Mouse (Mus musculus) limb, embryonic 12.5 days (tissue): Measurements from ENCODE around the gene Gm10118. TPM values are rescaled to one million over a fixed set of nuclear protein-coding genes. Genes with fewer than 3 reads are reported as not detected.

Experiments used
- ATAC-seq: fragments of 200-750 bp; cut with Nextera tagmentation; 2 replicates; pipeline ENCODE4 v1.8.0; 2017; ENCODE audit warnings: low read depth, moderate TSS enrichment; ENCODE audit not compliant: insufficient number of reproducible peaks, insufficient read depth, low FRiP score, low TSS enrichment
- H3K27ac ChIP-seq: fragments of 300-500 bp; sonication (generic); 2 replicates; pipeline ENCODE4 v1.5.1; 2016; ENCODE audit warnings: mild to moderate bottlenecking, moderate library complexity
- H3K27me3 ChIP-seq: fragments of 300-500 bp; sonication (generic); 2 replicates; pipeline ENCODE4 v1.6.1; 2016; ENCODE audit warnings: mild to moderate bottlenecking, moderate library complexity
- H3K36me3 ChIP-seq: fragments of 300-500 bp; sonication (generic); 2 replicates; pipeline ENCODE4 v1.6.1; 2016; ENCODE audit warnings: mild to moderate bottlenecking, moderate library complexity
- H3K4me1 ChIP-seq: fragments of 300-500 bp; sonication (generic); replicated peaks from 2 replicates; pipeline ENCODE4 v1.6.1; 2016
- H3K4me2 ChIP-seq: fragments of 300-500 bp; sonication (generic); 2 replicates; pipeline ENCODE4 v1.6.1; 2016; ENCODE audit warnings: mild to moderate bottlenecking, moderate library complexity
- H3K4me3 ChIP-seq: fragments of 300-500 bp; sonication (generic); replicated peaks from 2 replicates; pipeline ENCODE4 v1.5.1; 2016; ENCODE audit warnings: mild to moderate bottlenecking
- H3K9ac ChIP-seq: fragments of 300-500 bp; sonication (generic); replicated peaks from 2 replicates; pipeline ENCODE4 v1.6.1; 2016; ENCODE audit warnings: mild to moderate bottlenecking, moderate library complexity
- H3K9me3 ChIP-seq: fragments of 300-500 bp; sonication (generic); 2 replicates; pipeline ENCODE4 v1.6.1; 2016; ENCODE audit warnings: mild to moderate bottlenecking, moderate library complexity
- WGBS: fragments of 180-500 bp; shearing (Covaris S2); methylation state at CpG from one replicate; pipeline ENCODE4 v1.1.7; 2016; 5-methylcytosine and 5-hydroxymethylcytosine counted together
- polyA plus RNA-seq: library from polyadenylated mRNA; unstranded; fragments of >200 nt; fragmentation: Nextera tagmentation; extraction: Ambion mirVana; gene quantifications from 2 replicates; pipeline ENCODE4 v1.2.1, GENCODE M21; 2016

Gm10118 gene
- polyA plus RNA-seq, 1 experiment from 2014 or later: not detected

- no peak for ATAC-seq
Observed at GRCm38 (mm10) chr10:63880462-63880903, 46.8 kb downstream of the Gm10118 start.

More at GRCm38 (mm10) chr10:63880462-63880903, 46.8 kb downstream of the Gm10118 start:
- no peak overlapping the region for H3K9ac ChIP-seq
- H3K4me3 ChIP-seq: no peak overlapping the region
- H3K9me3 ChIP-seq: no peaks in the 10 kb centered on the region
- 85% methylated on average over 5 of the region's 5 CpGs for WGBS
- no peaks in the 10 kb centered on the region for H3K36me3 ChIP-seq
- no peaks in the 10 kb centered on the region for H3K27me3 ChIP-seq
- no peak overlapping the region for H3K27ac ChIP-seq
- H3K4me2 ChIP-seq: no peak overlapping the region
- H3K4me1 ChIP-seq: no peaks in the 10 kb centered on the region

Other genes with a start within 250 kb of the Gm10118 start
- gene Lrrtm3, start 162.8 kb upstream of the Gm10118 start, polyA plus RNA-seq: 0.83 and 1.1 TPM in 2 replicates